In genomic region chr1:161183677-161184076, GRCm38 (mm10) we compare ENCODE assay signal across 19 mouse cellular contexts. TPM values are rescaled to one million over a fixed set of nuclear protein-coding genes. Genes with fewer than 3 reads are reported as not detected.
DNase-seq lines count a peak whose midpoint lies in the region; ATAC-seq lines count a peak whose summit lies in the region.
"Had no signal": no experiment of that assay in that cellular context is flagged by ENCODE, and none has a peak within 500 bp of the region (broad histone marks: within the 10 kb centered on the region; RNA-seq: fewer than 3 reads in every experiment).

No protein-coding gene starts in this region.

- no peaks in the 10 kb centered on the region; the same call in 1 of the 2 replicates for H3K9me3 ChIP-seq in kidney, embryonic 14.5 days (ENCODE audit: control insufficient read depth, low read length)
- peaks cover 8% of the 10 kb centered on the region; the same call in 1 of the 2 replicates for H3K9me3 ChIP-seq in embryonic facial prominence, embryonic 14.5 days (ENCODE audit: control insufficient read depth, low read length)
- H3K9me3 ChIP-seq: hindbrain, embryonic 12.5 days; liver, embryonic 13.5 days; midbrain, embryonic 15.5 days had no signal

- H3K4me3 ChIP-seq in kidney, embryonic 14.5 days (ENCODE audit: low read length), result no peak overlapping the region
- no peak overlapping the region; the same call in 1 of the 2 replicates for H3K4me3 ChIP-seq in embryonic facial prominence, embryonic 14.5 days (ENCODE audit: low read depth, low read length)
- peak overlapping the region; percentile 8; the same call in 1 of the 2 replicates for H3K4me3 ChIP-seq in macrophage (ENCODE audit: inconsistent target)
- H3K4me3 ChIP-seq: hindbrain, embryonic 12.5 days; liver, embryonic 13.5 days; midbrain, embryonic 15.5 days; neural tube, embryonic 13.5 days had no signal

- DNase-seq in kidney, postnatal 25 days, result no peak
- DNase-seq in embryonic facial prominence, embryonic 14.5 days (ENCODE audit: low spot score), result peak; percentile 30
- DNase-seq in neural tube, embryonic 10.5 days (ENCODE audit: extremely low spot score, low spot score), result no peak
- DNase-seq in right cerebral cortex, postnatal 14 days, result no peak
- DNase-seq in right cerebral cortex, postnatal 10 days (ENCODE audit: low spot score in 2 of 2), result no peak
- DNase-seq: cerebellum, postnatal 36 days; heart, adult 18-20 months; kidney, postnatal 10 days; liver, embryonic 13.5 days; lung, postnatal 14 days; thymus, adult 18-20 months had no signal

- H3K36me3 ChIP-seq in kidney, embryonic 14.5 days (ENCODE audit: control insufficient read depth, insufficient read depth, low read length), result no peaks in the 10 kb centered on the region
- H3K36me3 ChIP-seq in embryonic facial prominence, embryonic 14.5 days (ENCODE audit: control insufficient read depth, insufficient read depth, low read length), result no peaks in the 10 kb centered on the region
- no peaks in the 10 kb centered on the region for H3K36me3 ChIP-seq in macrophage (ENCODE audit: inconsistent target)
- H3K36me3 ChIP-seq: hindbrain, embryonic 12.5 days; liver, embryonic 13.5 days; midbrain, embryonic 15.5 days; neural tube, embryonic 13.5 days had no signal

- peak overlapping the region; percentile 13; the same call in 1 of the 2 replicates for H3K4me2 ChIP-seq in kidney, embryonic 14.5 days (replicated peaks; ENCODE audit: low read depth, low read length)
- H3K4me2 ChIP-seq in embryonic facial prominence, embryonic 14.5 days (ENCODE audit: low read depth, low read length), result peak overlapping the region; percentile 38
- H3K4me2 ChIP-seq: hindbrain, embryonic 12.5 days; liver, embryonic 13.5 days; midbrain, embryonic 15.5 days; neural tube, embryonic 13.5 days had no signal

- no peak overlapping the region for H3K27ac ChIP-seq in kidney, embryonic 14.5 days (ENCODE audit: low read depth, low read length)
- no peak overlapping the region for H3K27ac ChIP-seq in embryonic facial prominence, embryonic 14.5 days (replicated peaks; ENCODE audit: low read depth, low read length)
- H3K27ac ChIP-seq in macrophage, result no peak overlapping the region
- H3K27ac ChIP-seq: hindbrain, embryonic 12.5 days; liver, embryonic 13.5 days; midbrain, embryonic 15.5 days; neural tube, embryonic 13.5 days had no signal

- ATAC-seq in kidney, embryonic 14.5 days (ENCODE audit: low FRiP score, low TSS enrichment), result no peak
- 0 out of 2 replicates have a peak, but pooled peaks have one; percentile 50 for ATAC-seq in common myeloid progenitor, adult 5-6 weeks (replicated peaks; ENCODE audit: low read depth, poor library complexity, severe bottlenecking)
- ATAC-seq in embryonic facial prominence, embryonic 14.5 days (ENCODE audit: low read depth), result 0 out of 2 replicates have a peak, but pooled peaks have one; percentile 18
- ATAC-seq: midbrain, embryonic 15.5 days had no signal

- no peaks in the 10 kb centered on the region for H3K4me1 ChIP-seq in kidney, embryonic 14.5 days (ENCODE audit: control insufficient read depth, insufficient read depth, low read length)
- H3K4me1 ChIP-seq in embryonic facial prominence, embryonic 14.5 days (ENCODE audit: control insufficient read depth, insufficient read depth, low read length), result no peaks in the 10 kb centered on the region
- H3K4me1 ChIP-seq: hindbrain, embryonic 12.5 days; midbrain, embryonic 15.5 days; neural tube, embryonic 13.5 days had no signal

- no peaks in the 10 kb centered on the region for H3K79me2 ChIP-seq in macrophage (ENCODE audit: inconsistent target)

- 36% methylated on average over 9 of the region's 9 CpGs for WGBS in kidney, embryonic 14.5 days
- 28% methylated on average over 9 of the region's 9 CpGs for WGBS in embryonic facial prominence, embryonic 14.5 days
- 40% methylated on average over 9 of the region's 9 CpGs for WGBS in macrophage (ENCODE audit: missing documents)

- H3K9ac ChIP-seq in kidney, embryonic 14.5 days (ENCODE audit: low read depth, low read length), result no peak overlapping the region
- no peak overlapping the region for H3K9ac ChIP-seq in embryonic facial prominence, embryonic 14.5 days (ENCODE audit: low read depth, low read length)
- H3K9ac ChIP-seq: hindbrain, embryonic 12.5 days; liver, embryonic 13.5 days; midbrain, embryonic 15.5 days; neural tube, embryonic 13.5 days had no signal

- H3K27me3 ChIP-seq in kidney, embryonic 14.5 days (ENCODE audit: control insufficient read depth, insufficient read depth, low read length), result no peaks in the 10 kb centered on the region
- H3K27me3 ChIP-seq in embryonic facial prominence, embryonic 14.5 days (replicated peaks; ENCODE audit: control insufficient read depth, insufficient read depth, low read length), result no peaks in the 10 kb centered on the region
- H3K27me3 ChIP-seq: hindbrain, embryonic 12.5 days; liver, embryonic 13.5 days; midbrain, embryonic 15.5 days; neural tube, embryonic 13.5 days had no signal

RNA-seq across cellular contexts. Expression of gene Tex50, which starts 24.6 kb away (rescaled TPM):
- 0.45 and 0.63 TPM in 2 replicates for polyA plus RNA-seq in kidney, embryonic 14.5 days (2014; fragmentation: Nextera tagmentation; extraction: Ambion mirVana)
- total RNA-seq in common myeloid progenitor, adult 5-6 weeks (2017), result not detected in 2 replicates
- polyA plus RNA-seq in embryonic facial prominence, embryonic 14.5 days (2014; fragmentation: Nextera tagmentation; extraction: Ambion mirVana), result not detected in 2 replicates
- not detected for total RNA-seq in macrophage (2018; cell fraction: chromatin; rRNA removed)
- not detected for total RNA-seq in macrophage (2018; cell fraction: cytosol; rRNA removed)
- total RNA-seq in macrophage (2018; cell fraction: nucleus; rRNA removed), result not detected
- polyA plus RNA-seq in macrophage (2018), result not detected in 3 replicates
- total RNA-seq: heart, adult 18-20 months; layer of hippocampus, postnatal 10 days; left cerebral cortex, postnatal 14 days had no signal
- polyA plus RNA-seq: hindbrain, embryonic 12.5 days; liver, embryonic 13.5 days had no signal

RNA-seq across cellular contexts. Expression of gene Ankrd45, which starts 41.2 kb away (rescaled TPM):
- 5.1 and 5.9 TPM in 2 replicates for polyA plus RNA-seq in kidney, embryonic 14.5 days (2014; fragmentation: Nextera tagmentation; extraction: Ambion mirVana)
- not detected in 2 replicates for total RNA-seq in common myeloid progenitor, adult 5-6 weeks (2017)
- 2.2 and 3.8 TPM in 2 replicates for polyA plus RNA-seq in embryonic facial prominence, embryonic 14.5 days (2014; fragmentation: Nextera tagmentation; extraction: Ambion mirVana)
- total RNA-seq in macrophage (2018; cell fraction: chromatin; rRNA removed), result not detected
- total RNA-seq in macrophage (2018; cell fraction: cytosol; rRNA removed), result not detected
- not detected for total RNA-seq in macrophage (2018; cell fraction: nucleus; rRNA removed)
- polyA plus RNA-seq in macrophage (2018), result not detected in 3 replicates

RNA-seq across cellular contexts. Expression of gene Klhl20, which starts 52.4 kb away (rescaled TPM):
- 10.6 and 17.2 TPM in 2 replicates for polyA plus RNA-seq in kidney, embryonic 14.5 days (2014; fragmentation: Nextera tagmentation; extraction: Ambion mirVana)
- 17.2 and 22.6 TPM in 2 replicates for total RNA-seq in common myeloid progenitor, adult 5-6 weeks (2017)
- polyA plus RNA-seq in embryonic facial prominence, embryonic 14.5 days (2014; fragmentation: Nextera tagmentation; extraction: Ambion mirVana), result 18.2 and 21.9 TPM in 2 replicates
- total RNA-seq in macrophage (2018; cell fraction: chromatin; rRNA removed), result 10 to 100 TPM in 25 of 26 experiments, 1 to 10 TPM in 1; 10.0 to 55.9 (median 34.2) TPM
- 10 to 100 TPM in 24 of 26 experiments, 1 to 10 TPM in 2; 6.5 to 19.0 (median 15.1) TPM for total RNA-seq in macrophage (2018; cell fraction: cytosol; rRNA removed)
- total RNA-seq in macrophage (2018; cell fraction: nucleus; rRNA removed), result 10 to 100 TPM; 10.7 to 57.4 (median 24.2) TPM
- polyA plus RNA-seq in macrophage (2018), result 16.1 to 18.8 TPM (median 16.2 TPM) in 3 replicates
